Mouse (Mus musculus) embryonic stem cell, embryonic (primary cell): Measurements from ENCODE around the gene Slc25a5.

Source experiments
- CTCF ChIA-PET, 4 experiments: fragments of 300-600 bp in 2 of 4; fragments of 350-600 bp in 2 of 4; sonication (Branson Sonifier 250); formaldehyde crosslinking; loops; one replicate each; lab custom pipeline; 2022; ENCODE audit warnings: inconsistent platforms in 2 of 4; lab: Charles Lee
- POLR2A ChIA-PET, 4 experiments: fragments of 300-600 bp in 2 of 4; fragments of 350-600 bp in 2 of 4; sonication (Branson Sonifier 250); formaldehyde crosslinking; loops; one replicate each; lab custom pipeline; 2022; ENCODE audit warnings: antibody characterized with exemption in 4 of 4, inconsistent platforms in 1 of 4; lab: Charles Lee

Slc25a5 gene

GRCm38 (mm10) chrX:36777694-36778093, 17.8 kb upstream of the Slc25a5 start:
- ChIA-PET POLR2A (interaction anchor here in 2 of 4 experiments (1.0 to 1.5 kb wide), 3 partner anchors 11 to 28 kb away, joined by 3 to 5 read pairs (median 3); partner anchors contain the start of gene Slc25a5 (in 1 of the 2)), CTCF (no interaction called here)

DNA sequence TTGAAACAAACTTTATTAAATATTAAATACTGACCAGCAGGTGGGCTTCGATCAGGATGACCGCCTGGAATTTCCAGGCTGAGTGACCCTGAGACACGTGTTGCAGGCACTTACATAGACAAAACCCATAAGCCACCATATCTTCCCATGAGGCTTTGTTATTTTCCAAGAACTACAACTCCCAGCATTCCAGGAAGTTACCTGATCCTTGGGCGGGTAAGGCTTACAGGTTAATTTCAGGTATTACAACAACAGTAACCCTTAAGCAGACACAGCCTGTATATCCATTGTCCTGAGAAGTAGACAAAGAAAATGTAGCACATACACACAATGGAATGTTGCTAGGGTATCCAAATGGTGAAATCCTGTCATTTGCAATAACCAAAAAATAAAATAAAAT, 6.1 kb upstream of the Slc25a5 start:
- ChIA-PET POLR2A (interaction anchor here in 2 of 4 experiments (0.6 to 1.1 kb wide), 2 partner anchors 8 to 75 kb away, joined by 4 to 7 read pairs; no protein-coding TSS in a partner anchor), CTCF (no interaction called here)

DNA sequence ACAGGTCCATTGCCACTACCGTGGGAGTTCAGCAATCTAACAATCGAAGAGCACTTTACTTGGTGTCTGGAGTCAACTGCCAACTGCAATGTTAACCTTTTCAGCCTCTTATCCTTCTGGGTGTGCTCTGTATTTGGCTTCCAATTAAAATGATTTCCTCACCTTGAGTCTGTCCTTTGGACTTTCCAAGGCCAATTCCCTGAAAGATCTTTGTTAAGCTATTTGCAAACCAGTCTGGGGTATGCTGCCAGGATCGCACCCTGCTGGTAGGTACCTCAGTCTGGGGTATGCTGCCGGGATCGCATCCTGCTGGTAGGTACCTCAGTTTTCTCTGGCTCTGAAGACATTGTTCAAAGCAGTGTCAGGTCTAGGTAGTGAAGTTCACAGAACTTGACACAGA, 880 bp upstream of the Slc25a5 start:
- ChIA-PET POLR2A (interaction anchor here (1.0 to 5.6 kb wide), 18 partner anchors 9 to 286 kb away, joined by 3 to 69 read pairs (median 6); partner anchors contain the start of genes Akap17b (in 1 of the 4) and Pgrmc1 (in 1 of the 4)), CTCF (interaction anchor here in 1 of 4 experiments (1.3 kb wide), 1 partner anchor 197 kb away, joined by 3 read pairs; the partner anchor contains the start of gene Pgrmc1)

DNA sequence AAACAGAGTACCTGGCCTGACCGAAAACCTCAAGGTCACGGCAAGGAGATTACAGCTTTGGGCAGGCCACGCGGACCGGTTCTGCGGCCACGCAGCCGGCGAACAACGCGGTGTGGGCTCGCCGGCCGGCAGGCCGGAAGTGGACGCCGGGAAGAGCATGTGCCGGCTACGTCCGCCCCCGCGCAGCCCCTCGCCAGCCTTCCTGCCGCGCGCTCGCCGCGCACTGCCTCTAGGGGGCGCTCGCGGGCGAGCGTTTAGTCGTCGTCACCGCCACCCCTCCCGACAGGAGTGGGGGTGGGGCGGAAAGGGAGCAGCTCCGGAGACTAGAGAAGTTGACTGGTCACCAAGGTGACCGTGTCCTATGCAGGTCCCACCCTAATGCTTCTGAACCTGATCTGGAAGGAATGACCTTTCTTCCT, 721 bp downstream of the Slc25a5 start:
- ChIA-PET CTCF (interaction anchor here (0.6 to 1.7 kb wide), 10 partner anchors 9 to 151 kb away, joined by 3 to 5 read pairs (median 3); partner anchors contain the start of gene Akap17b (in 1 of the 4)), POLR2A (interaction anchor here in 3 of 4 experiments (0.7 to 5.6 kb wide), 33 partner anchors 9 to 315 kb away, joined by 3 to 69 read pairs (median 6); partner anchors contain the start of genes Rpl39 (in 3 of the 3), Akap17b (in 2 of the 3) and Pgrmc1 (in 1 of the 3))

GRCm38 (mm10) chrX:36796734-36797133, 1.3 kb downstream of the Slc25a5 start:
- POLR2A ChIA-PET: interaction anchor here (0.7 to 5.6 kb wide), 24 partner anchors 8 to 314 kb away, joined by 3 to 69 read pairs (median 6); partner anchors contain the start of genes Rpl39 (in 3 of the 4), Akap17b (in 2 of the 4) and Pgrmc1 (in 1 of the 4)
- CTCF ChIA-PET: interaction anchor here in 3 of 4 experiments (0.6 to 1.7 kb wide), 6 partner anchors 9 to 151 kb away, joined by 3 to 5 read pairs (median 3); partner anchors contain the start of gene Akap17b (in 1 of the 3)

DNA sequence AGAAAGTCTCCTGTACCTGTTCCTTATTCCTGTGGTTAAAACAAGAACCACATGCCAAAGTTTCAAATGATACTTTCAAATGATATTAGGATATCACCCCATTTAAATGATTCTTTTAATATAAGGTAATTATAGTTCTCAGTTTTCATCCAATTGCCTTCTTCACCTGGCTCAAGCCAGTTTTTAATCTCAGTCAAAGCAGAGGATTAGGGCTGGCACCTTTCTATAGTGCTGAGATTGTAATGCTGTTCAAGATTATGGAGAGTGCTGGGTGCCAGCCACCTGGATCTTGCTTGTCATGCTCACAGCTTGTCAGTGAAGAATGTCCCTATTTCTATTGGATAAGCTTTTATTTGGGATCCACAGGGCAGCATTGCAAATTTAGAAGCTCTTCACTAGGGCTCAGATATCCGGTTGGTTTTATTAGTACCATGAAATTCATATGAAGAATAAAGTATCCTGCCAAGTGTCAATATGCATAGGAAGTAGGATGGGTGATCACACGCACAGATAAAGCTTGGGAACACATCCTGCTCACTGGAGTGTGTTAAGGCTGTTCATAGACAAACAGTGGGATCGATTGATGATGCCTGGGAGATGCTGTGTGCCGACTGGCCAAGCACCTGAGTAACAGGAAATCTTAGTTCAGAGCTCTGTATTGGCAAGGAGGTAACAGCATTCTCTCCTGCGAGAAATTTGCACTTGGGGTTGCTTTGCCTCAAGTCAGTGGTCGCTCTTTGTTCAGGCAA, 3.9 kb downstream of the Slc25a5 start:
- ChIA-PET CTCF (no interaction called here), POLR2A (interaction anchor here in 3 of 4 experiments (0.6 to 2.3 kb wide), 12 partner anchors 14 to 286 kb away, joined by 3 to 13 read pairs (median 4); partner anchors contain the start of gene Rpl39 (in 2 of the 3))

DNA sequence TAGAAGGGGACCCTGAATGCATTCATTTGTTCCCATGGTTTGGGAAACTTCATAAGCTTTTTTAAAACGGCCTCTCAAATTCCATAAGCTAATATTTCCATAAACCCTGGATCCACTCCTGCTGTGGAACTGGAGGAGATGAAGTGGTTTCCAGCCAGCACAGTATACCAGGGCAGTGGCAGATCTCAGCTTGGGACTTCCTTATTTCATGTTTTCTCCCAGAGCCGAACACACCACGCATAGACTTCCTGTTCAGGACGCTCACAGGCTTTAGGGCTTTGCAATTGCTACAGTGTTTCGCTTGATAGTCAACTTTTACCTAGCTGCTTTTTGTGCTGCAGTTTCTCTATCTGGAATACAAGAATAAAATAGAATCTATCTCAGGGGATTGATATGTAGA, 7.7 kb downstream of the Slc25a5 start:
- ChIA-PET CTCF (interaction anchor here in 1 of 4 experiments (0.6 kb wide), 1 partner anchor 39 kb away, joined by 3 read pairs; no protein-coding TSS in a partner anchor), POLR2A (interaction anchor here in 3 of 4 experiments (0.6 to 5.0 kb wide), 11 partner anchors 7 to 602 kb away, joined by 3 to 69 read pairs (median 3); partner anchors contain the start of gene Slc25a5 (in 1 of the 3))

- ChIA-PET POLR2A (interaction anchor here in 3 of 4 experiments (0.6 to 5.0 kb wide), 6 partner anchors 8 to 41 kb away, joined by 3 to 69 read pairs (median 26); partner anchors contain the start of gene Slc25a5 (in 2 of the 3)), CTCF (no interaction called here)
Measured at GRCm38 (mm10) chrX:36804196-36804595, 8.7 kb downstream of the Slc25a5 start.

DNA sequence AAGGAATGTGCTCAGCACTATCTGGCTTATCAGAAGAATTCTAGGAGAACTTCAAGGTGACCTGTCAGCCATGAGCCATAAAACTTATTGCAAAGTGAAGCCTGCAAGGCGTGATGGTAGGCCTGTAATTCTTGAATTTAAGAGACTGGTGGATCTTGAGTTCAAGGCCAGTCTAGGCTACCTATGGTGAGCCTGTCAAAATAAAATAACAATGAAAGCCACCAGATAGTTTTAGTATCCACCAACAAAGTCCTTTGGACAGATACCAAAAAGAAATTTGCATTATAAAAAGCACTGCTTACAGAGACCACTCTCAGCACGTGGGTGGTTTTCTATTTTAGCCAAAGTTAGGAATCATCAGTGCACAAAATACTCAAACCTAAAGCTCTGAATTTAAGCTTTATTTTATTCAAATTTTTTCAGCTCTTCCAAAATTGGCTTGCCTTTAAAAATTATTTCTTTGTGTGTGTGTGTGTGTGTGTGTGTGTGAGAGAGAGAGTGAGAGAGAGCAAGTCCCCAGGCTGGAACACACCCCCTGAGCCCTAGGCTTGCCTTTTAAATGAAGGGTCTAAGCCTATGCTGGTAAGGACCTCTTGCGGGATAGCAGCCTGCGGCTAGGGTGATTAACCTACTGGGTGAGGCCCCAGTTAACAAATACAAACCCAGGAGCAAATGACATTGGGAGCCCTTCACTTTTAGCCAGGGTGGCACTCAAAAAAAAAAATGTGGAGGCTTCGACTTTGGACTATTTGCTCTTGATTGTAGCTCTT, 10.2 kb downstream of the Slc25a5 start:
- ChIA-PET CTCF (interaction anchor here in 3 of 4 experiments (0.7 to 1.0 kb wide), 3 partner anchors 9 to 23 kb away, joined by 3 read pairs; no protein-coding TSS in a partner anchor), POLR2A (interaction anchor here (0.6 to 5.0 kb wide), 21 partner anchors 9 to 477 kb away, joined by 3 to 69 read pairs (median 5); partner anchors contain the start of genes Slc25a5 (in 3 of the 4) and Rpl39 (in 2 of the 4))

GRCm38 (mm10) chrX:36807360-36808317, 12.2 kb downstream of the Slc25a5 start:
- ChIA-PET CTCF (no interaction called here), POLR2A (interaction anchor here in 3 of 4 experiments (0.5 to 5.0 kb wide), 10 partner anchors 8 to 277 kb away, joined by 3 to 69 read pairs (median 7); partner anchors contain the start of genes Slc25a5 (in 2 of the 3) and Rpl39 (in 1 of the 3))

DNA sequence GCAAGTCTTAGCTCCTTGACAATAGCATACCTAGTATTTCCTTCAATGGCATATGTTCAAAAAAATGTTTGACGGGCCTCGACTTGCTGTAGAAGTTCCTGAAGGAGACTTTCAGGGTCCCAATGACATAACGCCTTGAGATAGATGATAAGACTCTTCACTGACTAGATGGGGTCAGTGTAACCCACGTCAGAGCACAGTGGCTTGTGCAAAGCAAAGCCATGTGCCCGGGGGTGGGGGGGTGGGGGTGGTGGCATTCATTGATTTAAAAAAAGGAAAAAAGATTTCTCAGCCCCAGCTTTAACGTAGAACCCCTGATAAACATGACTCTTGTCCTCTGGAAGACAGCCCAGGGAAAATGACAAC, 12.8 kb downstream of the Slc25a5 start:
- ChIA-PET CTCF (no interaction called here), POLR2A (interaction anchor here in 2 of 4 experiments (0.8 to 1.3 kb wide), 4 partner anchors 9 to 13 kb away, joined by 3 to 6 read pairs (median 4); no protein-coding TSS in a partner anchor)

GRCm38 (mm10) chrX:36811377-36811776, 15.9 kb downstream of the Slc25a5 start:
- POLR2A ChIA-PET: no interaction called here
- CTCF ChIA-PET: no interaction called here

GRCm38 (mm10) chrX:36814161-36814836, 18.8 kb downstream of the Slc25a5 start:
- CTCF ChIA-PET: interaction anchor here in 1 of 4 experiments (1.3 kb wide), 1 partner anchor 18 kb away, joined by 3 read pairs; no protein-coding TSS in a partner anchor
- POLR2A ChIA-PET: interaction anchor here in 3 of 4 experiments (0.7 to 5.8 kb wide), 12 partner anchors 8 to 1341 kb away, joined by 3 to 52 read pairs (median 4); partner anchors contain the start of genes Slc25a5 (in 2 of the 3) and Pgrmc1 (in 1 of the 3)

GRCm38 (mm10) chrX:36815022-36815421, 19.6 kb downstream of the Slc25a5 start:
- POLR2A ChIA-PET: interaction anchor here in 3 of 4 experiments (0.9 to 5.8 kb wide), 14 partner anchors 9 to 270 kb away, joined by 3 to 52 read pairs (median 4); partner anchors contain the start of genes Slc25a5 (in 3 of the 3), Pgrmc1 (in 1 of the 3) and Rpl39 (in 1 of the 3)
- CTCF ChIA-PET: interaction anchor here in 1 of 4 experiments (1.3 kb wide), 1 partner anchor 19 kb away, joined by 3 read pairs; no protein-coding TSS in a partner anchor

- ChIA-PET CTCF (no interaction called here), POLR2A (interaction anchor here in 3 of 4 experiments (0.9 to 5.8 kb wide), 15 partner anchors 9 to 295 kb away, joined by 3 to 52 read pairs (median 5); partner anchors contain the start of genes Slc25a5 (in 3 of the 3), Pgrmc1 (in 1 of the 3), Rpl39 (in 1 of the 3) and Upf3b (in 1 of the 3))
Measured at GRCm38 (mm10) chrX:36815439-36815838, 20.0 kb downstream of the Slc25a5 start.
